Mouse (Mus musculus) midbrain, embryonic 11.5 days (tissue): ENCODE results near the gene Flt3. TPM values are rescaled to one million over a fixed set of nuclear protein-coding genes. Genes with fewer than 3 reads are reported as not detected.
A peak's percentile ranks its signal among the peaks of the same experiment; 100 is the strongest.

Experiments
- ATAC-seq: fragments of 200-750 bp; cut with Nextera tagmentation; 2 replicates; pipeline ENCODE4 v1.8.0; 2017; ENCODE audit warnings: moderate TSS enrichment, moderate library complexity; ENCODE audit not compliant: low FRiP score
- DNase-seq: peaks from one replicate; pipeline ENCODE4 v3.0.0; 2015; ENCODE audit warnings: low spot score; ENCODE audit errors: missing footprints
- H3K27ac ChIP-seq: fragments of 300-500 bp; sonication (generic); 2 replicates; pipeline ENCODE4 v1.5.1; 2014; ENCODE audit warnings: low read depth, low read length
- H3K27me3 ChIP-seq: fragments of 300-500 bp; sonication (generic); 2 replicates; pipeline ENCODE4 v1.6.1; 2014; ENCODE audit warnings: mild to moderate bottlenecking, low read length, moderate library complexity, mixed read lengths; ENCODE audit not compliant: control insufficient read depth, insufficient read depth
- H3K36me3 ChIP-seq: fragments of 300-500 bp; sonication (generic); 2 replicates; pipeline ENCODE4 v1.6.1; 2014; ENCODE audit warnings: mild to moderate bottlenecking, low read length, moderate library complexity, mixed read lengths; ENCODE audit not compliant: control insufficient read depth, insufficient read depth
- H3K4me1 ChIP-seq: fragments of 300-500 bp; sonication (generic); 2 replicates; pipeline ENCODE4 v1.6.1; 2014; ENCODE audit warnings: low read length; ENCODE audit not compliant: control insufficient read depth, insufficient read depth
- H3K4me2 ChIP-seq: fragments of 300-500 bp; sonication (generic); 2 replicates; pipeline ENCODE4 v1.6.1; 2014; ENCODE audit warnings: mild to moderate bottlenecking, moderate library complexity
- H3K4me3 ChIP-seq: fragments of 300-500 bp; sonication (generic); 2 replicates; pipeline ENCODE4 v1.5.1; 2014; ENCODE audit warnings: low read depth, low read length
- H3K9ac ChIP-seq: fragments of 300-500 bp; sonication (generic); 2 replicates; pipeline ENCODE4 v1.6.1; 2014; ENCODE audit warnings: low read length
- H3K9me3 ChIP-seq: fragments of 300-500 bp; sonication (generic); 2 replicates; pipeline ENCODE4 v1.6.1; 2016; ENCODE audit warnings: low read length; ENCODE audit not compliant: control insufficient read depth
- WGBS: fragments of 180-500 bp; shearing (Covaris S2); extraction: QIAGEN DNeasy Blood & Tissue Kit; methylation state at CpG from one replicate; pipeline ENCODE4 v1.1.7; 2014; 5-methylcytosine and 5-hydroxymethylcytosine counted together
- polyA plus RNA-seq: library from polyadenylated mRNA; unstranded; fragments of >200 nt; fragmentation: Nextera tagmentation; extraction: Ambion mirVana; gene quantifications from 2 replicates; pipeline ENCODE4 v1.2.1, GENCODE M21; 2014

The Flt3 gene
- 0.05 and 0.26 TPM in 2 replicates for polyA plus RNA-seq

DNA sequence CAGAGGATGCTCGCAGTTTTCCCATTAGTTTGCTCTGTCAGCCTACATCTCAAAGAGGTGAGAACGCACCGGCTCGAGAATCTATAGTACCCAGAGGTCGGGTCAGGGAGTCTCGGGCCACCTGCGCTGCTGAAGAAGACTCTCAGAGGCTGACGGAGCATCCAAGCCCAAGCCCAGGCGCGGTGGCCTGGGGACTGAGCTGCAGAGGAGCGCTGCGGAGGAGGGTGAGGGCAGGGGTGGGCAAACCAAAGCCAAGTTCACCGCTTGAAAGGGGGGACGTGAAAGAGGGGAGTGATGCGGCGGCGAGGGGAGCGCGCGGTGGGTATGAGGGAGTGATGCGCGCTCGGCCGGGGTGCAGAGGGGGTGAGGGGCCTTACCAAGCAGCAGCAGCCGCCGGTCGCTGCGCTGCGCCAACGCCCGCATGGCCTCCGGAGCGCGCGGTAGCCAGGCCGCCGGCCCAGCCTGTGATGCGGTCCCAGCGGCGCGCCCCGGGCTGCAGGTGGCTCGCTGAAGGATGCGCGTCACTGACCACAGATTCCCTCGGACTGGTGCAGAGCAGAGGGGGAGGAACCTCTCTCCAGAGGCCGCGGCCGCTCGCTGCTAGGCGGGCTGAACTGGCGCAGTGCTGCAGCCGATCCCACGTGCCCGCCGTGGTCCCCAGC, at the start of gene Flt3:
Gene Flt3 (minus strand): TSS at position 647 of the 662 bp plus-strand sequence.
- Histone ChIP-seq H3K9ac (no peak within 1 kb of the TSS), H3K4me3 (peak within 1 kb of the TSS; percentile 33), H3K4me2 (peak within 1 kb of the TSS; percentile 63), H3K36me3 (no peaks in the 10 kb centered on the region), H3K27ac (no peak within 1 kb of the TSS), H3K9me3 (no peaks in the 10 kb centered on the region), H3K4me1 (no peaks in the 10 kb centered on the region; the same call in 1 of the 2 replicates), H3K27me3 (peaks cover 40% of the 10 kb centered on the region)
- DNase-seq (peak; percentile 92), ATAC-seq (peak; percentile 82)
- WGBS = under 1% methylated on average over 53 of the region's 56 CpGs

DNA sequence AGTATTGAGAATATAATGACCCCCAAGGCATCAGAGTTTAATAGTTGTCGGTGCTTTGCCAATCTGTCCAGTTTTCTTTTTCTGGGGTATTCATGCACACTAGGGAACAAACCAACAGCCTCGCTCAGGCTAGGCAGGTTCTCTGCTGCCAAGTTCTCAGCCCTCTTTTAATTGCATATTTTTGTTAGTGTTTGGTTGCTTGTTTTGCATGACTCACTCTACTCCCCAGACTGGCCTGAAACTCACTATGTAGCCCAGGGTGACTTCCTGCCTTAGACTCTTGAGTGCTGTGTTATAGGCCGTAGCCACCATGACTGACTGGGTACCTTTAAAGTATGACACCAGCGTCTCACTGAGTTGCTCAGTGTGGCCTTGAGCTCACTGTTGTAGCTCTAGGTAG, 48.6 kb upstream of the Flt3 start:
- WGBS = 80% methylated on average over 4 of the region's 4 CpGs
- ATAC-seq (no peak), DNase-seq (no peak)
- H3K36me3 ChIP-seq = no peaks in the 10 kb centered on the region
- no peak overlapping the region for H3K4me3 ChIP-seq
- no peak overlapping the region for H3K27ac ChIP-seq
- no peaks in the 10 kb centered on the region for H3K9me3 ChIP-seq
- peaks cover 2% of the 10 kb centered on the region; the same call in 1 of the 2 replicates for H3K4me1 ChIP-seq
- H3K4me2 ChIP-seq = no peak overlapping the region
- no peaks in the 10 kb centered on the region for H3K27me3 ChIP-seq
- no peak overlapping the region for H3K9ac ChIP-seq

DNA sequence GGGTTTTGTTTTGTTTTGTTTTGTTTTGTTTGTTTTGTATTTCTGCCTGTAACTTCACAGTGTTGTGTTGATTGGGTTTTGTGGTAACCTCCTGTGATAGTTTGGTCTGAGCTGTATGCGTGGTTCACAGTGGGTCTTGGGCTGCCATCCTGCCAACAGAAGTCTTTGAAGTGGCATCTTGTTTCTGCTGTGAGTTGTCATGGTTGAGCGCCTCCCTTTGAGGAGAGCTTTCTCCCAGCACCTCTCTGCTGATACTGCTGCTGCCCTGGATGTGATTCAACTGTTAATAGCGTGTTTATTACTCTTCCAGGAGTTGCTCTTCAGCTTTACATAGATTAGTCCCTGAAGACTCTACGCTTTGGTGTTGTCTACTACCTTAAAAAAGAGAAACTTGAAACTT, 48.2 kb upstream of the Flt3 start:
- Histone ChIP-seq H3K4me1 (peaks cover 2% of the 10 kb centered on the region; the same call in 1 of the 2 replicates), H3K27me3 (no peaks in the 10 kb centered on the region), H3K4me3 (no peak overlapping the region), H3K9me3 (no peaks in the 10 kb centered on the region), H3K36me3 (no peaks in the 10 kb centered on the region), H3K27ac (no peak overlapping the region), H3K4me2 (no peak overlapping the region), H3K9ac (no peak overlapping the region)
- ATAC-seq = no peak
- WGBS = 32% methylated on average over 4 of the region's 4 CpGs
- DNase-seq = no peak

DNA sequence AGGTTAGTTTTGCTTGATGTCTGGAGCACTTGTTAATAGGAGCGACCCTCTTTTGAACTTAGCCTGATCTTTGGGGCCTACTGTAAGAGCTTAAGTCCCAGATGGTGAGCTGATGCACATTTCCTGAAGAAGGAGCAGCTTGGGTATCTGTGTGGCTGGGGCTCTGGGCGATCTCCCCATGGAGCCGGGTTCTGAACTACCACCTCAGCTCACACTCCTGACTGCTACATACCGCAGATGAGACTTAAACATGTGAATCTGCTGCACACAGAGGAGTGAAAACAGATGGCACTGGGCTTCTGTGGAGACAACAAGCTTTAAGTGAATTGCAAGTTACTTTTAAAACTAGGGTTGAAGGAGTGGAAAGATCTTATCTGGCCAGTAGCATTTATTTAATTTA, 45.0 kb upstream of the Flt3 start:
- peaks cover 2% of the 10 kb centered on the region; the same call in 1 of the 2 replicates for H3K4me1 ChIP-seq
- ATAC-seq (no peak), DNase-seq (no peak)
- H3K9ac ChIP-seq = no peak overlapping the region
- no peak overlapping the region for H3K4me3 ChIP-seq
- no peaks in the 10 kb centered on the region for H3K36me3 ChIP-seq
- H3K4me2 ChIP-seq = no peak overlapping the region
- no peaks in the 10 kb centered on the region for H3K27me3 ChIP-seq
- 91% methylated on average over 4 of the region's 4 CpGs for WGBS
- no peak overlapping the region for H3K27ac ChIP-seq
- H3K9me3 ChIP-seq = no peaks in the 10 kb centered on the region

DNA sequence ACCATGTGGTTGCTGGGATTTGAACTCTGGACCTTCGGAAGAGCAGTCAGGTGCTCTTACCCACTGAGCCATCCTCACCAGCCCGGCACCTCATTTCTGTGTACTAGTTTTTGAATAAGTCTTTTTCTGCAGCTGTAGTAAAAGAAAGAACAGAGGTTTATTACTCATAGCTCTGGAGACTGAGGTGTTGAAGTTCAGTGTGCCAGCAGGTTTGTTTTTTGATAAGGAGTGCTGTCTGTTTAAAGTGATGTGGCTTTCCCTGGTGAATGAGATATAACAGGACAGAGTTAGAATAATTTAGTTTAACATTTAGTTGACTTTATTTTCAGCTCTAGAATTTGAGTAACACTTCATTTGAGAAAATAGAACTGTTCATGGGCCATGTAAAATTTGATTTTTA, 44.5 kb upstream of the Flt3 start:
- no peaks in the 10 kb centered on the region for H3K27me3 ChIP-seq
- H3K9me3 ChIP-seq = no peaks in the 10 kb centered on the region
- ATAC-seq = no peak
- H3K9ac ChIP-seq = no peak overlapping the region
- H3K4me2 ChIP-seq = no peak overlapping the region
- H3K36me3 ChIP-seq = no peaks in the 10 kb centered on the region
- DNase-seq = no peak
- H3K27ac ChIP-seq = no peak overlapping the region
- no peak overlapping the region for H3K4me3 ChIP-seq
- H3K4me1 ChIP-seq = peaks cover 2% of the 10 kb centered on the region; the same call in 1 of the 2 replicates
- 91% methylated on average over 2 of the region's 2 CpGs for WGBS

DNA sequence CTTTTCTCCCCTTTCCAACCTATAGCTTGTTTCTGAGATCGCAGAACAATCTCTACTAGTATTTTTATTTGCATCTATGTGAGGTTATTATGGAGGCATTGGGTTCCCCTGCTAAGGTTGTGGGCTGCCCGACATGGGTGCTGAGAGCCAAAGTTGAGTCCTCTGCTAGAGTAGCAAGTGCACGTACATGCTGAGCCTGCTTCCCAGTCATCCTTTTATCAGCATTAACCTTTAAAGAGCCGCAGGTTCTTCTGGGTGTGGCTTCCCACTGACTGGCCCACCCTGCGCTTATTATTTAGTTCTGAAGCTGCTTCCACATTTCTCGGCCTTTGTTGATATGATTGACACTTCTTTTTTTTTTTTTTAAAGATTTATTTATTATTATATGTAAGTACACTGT, 44.0 kb upstream of the Flt3 start:
- Histone ChIP-seq H3K27me3 (no peaks in the 10 kb centered on the region), H3K27ac (no peak overlapping the region), H3K9me3 (no peaks in the 10 kb centered on the region), H3K9ac (no peak overlapping the region), H3K36me3 (no peaks in the 10 kb centered on the region), H3K4me1 (peaks cover 2% of the 10 kb centered on the region; the same call in 1 of the 2 replicates), H3K4me2 (no peak overlapping the region), H3K4me3 (no peak overlapping the region)
- WGBS = 91% methylated on average over 6 of the region's 6 CpGs
- DNase-seq = no peak
- ATAC-seq = no peak

DNA sequence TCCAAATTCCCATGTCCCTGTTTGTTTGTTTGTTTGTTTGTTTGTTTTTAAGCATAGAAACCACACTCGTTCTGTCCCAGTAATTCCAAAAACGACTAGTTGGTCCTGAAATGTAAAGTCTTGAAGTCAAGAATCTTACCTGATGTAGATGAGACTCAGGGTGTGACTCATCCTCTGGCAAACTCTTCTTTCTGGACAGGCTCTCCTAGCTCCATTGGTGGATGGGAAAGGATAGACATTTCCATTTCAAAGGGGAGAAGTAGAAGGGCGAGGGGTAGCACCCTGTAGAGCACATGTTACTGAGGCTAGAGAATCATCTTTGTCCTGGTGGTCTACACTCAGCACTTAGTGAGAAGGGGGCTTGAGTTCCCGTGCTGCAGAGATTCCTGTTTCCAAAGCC, 42.5 kb upstream of the Flt3 start:
- DNase-seq (no peak), ATAC-seq (no peak)
- H3K27ac ChIP-seq = no peak overlapping the region
- no peak overlapping the region for H3K4me3 ChIP-seq
- 81% methylated on average over 4 of the region's 4 CpGs for WGBS
- no peaks in the 10 kb centered on the region for H3K4me1 ChIP-seq
- H3K4me2 ChIP-seq = no peak overlapping the region
- no peaks in the 10 kb centered on the region for H3K36me3 ChIP-seq
- no peaks in the 10 kb centered on the region for H3K27me3 ChIP-seq
- no peaks in the 10 kb centered on the region for H3K9me3 ChIP-seq
- H3K9ac ChIP-seq = no peak overlapping the region

DNA sequence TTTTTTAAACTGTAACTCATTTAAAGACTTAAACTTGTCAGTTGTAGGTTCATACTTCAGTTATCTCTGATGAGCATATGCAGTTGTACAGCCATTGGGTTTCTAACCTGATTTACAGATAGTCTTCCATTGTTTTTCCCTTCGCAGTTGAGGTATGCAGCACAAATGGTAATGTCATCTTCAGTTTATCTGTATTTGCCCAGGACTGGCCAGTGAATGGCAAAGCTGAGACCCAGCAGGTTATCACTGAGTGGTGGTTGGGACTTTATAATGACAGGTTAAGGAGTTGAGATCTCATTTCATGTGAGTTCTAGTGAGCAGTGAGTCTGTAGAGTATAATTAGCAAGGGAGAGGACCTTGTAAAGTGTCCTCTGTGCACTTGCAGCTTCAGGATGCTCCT, 41.7 kb upstream of the Flt3 start:
- Histone ChIP-seq H3K27me3 (no peaks in the 10 kb centered on the region), H3K9ac (no peak overlapping the region), H3K4me3 (no peak overlapping the region), H3K9me3 (no peaks in the 10 kb centered on the region), H3K27ac (no peak overlapping the region), H3K4me2 (no peak overlapping the region), H3K4me1 (no peaks in the 10 kb centered on the region), H3K36me3 (no peaks in the 10 kb centered on the region)
- ATAC-seq (no peak), DNase-seq (no peak)
- WGBS = 93% methylated on average over 1 of the region's 1 CpGs

DNA sequence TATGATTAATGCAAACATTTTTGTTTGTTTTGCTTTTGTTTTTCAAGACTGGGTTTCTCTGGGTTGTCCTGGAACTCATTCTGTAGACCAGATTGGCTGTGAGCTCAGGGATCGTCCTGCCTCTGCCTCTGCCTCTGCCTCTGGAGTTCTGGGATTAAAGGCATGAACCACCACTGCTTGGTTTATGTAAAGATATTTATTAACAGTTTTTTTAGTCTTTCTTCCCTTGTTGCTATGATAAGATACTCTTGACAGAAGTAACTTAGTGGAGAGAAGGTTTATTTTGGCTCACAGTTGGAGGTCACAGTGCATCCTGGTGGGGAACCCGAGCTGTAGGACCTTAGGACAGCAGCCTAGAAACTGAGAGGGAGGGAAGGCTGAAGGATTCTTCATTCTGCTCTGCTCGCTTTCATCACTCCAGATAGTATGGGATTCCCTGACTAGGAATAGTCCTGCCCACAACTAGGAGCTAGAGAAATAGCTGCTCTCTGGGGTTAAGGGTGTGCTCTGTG, 40.8 kb upstream of the Flt3 start:
- DNase-seq (no peak), ATAC-seq (no peak)
- no peaks in the 10 kb centered on the region for H3K9me3 ChIP-seq
- H3K9ac ChIP-seq = no peak overlapping the region
- H3K4me2 ChIP-seq = no peak overlapping the region
- no peak overlapping the region for H3K4me3 ChIP-seq
- H3K27ac ChIP-seq = no peak overlapping the region
- WGBS = 75% methylated on average over 3 of the region's 3 CpGs
- no peaks in the 10 kb centered on the region for H3K27me3 ChIP-seq
- H3K36me3 ChIP-seq = no peaks in the 10 kb centered on the region
- no peaks in the 10 kb centered on the region for H3K4me1 ChIP-seq
